Mouse (Mus musculus) brain, adult 10 weeks (tissue): ENCODE measurements around the gene Ttc41. TPM values are rescaled to one million over a fixed set of nuclear protein-coding genes. Genes with fewer than 3 reads are reported as not detected.

Source experiments
- polyA plus RNA-seq: library from polyadenylated mRNA; stranded (reverse); fragments of 350-450 nt; fragmentation: Illumina TruSeq; extraction: RNeasy Lipid Tissue Mini Kit (QIAGEN cat#74804); gene quantifications from one replicate; pipeline ENCODE4 v1.2.3, GENCODE M21; 2015; ENCODE audit warnings: low read depth, low replicate concordance

Gene Ttc41
- polyA plus RNA-seq: 0.91 TPM

DNA sequence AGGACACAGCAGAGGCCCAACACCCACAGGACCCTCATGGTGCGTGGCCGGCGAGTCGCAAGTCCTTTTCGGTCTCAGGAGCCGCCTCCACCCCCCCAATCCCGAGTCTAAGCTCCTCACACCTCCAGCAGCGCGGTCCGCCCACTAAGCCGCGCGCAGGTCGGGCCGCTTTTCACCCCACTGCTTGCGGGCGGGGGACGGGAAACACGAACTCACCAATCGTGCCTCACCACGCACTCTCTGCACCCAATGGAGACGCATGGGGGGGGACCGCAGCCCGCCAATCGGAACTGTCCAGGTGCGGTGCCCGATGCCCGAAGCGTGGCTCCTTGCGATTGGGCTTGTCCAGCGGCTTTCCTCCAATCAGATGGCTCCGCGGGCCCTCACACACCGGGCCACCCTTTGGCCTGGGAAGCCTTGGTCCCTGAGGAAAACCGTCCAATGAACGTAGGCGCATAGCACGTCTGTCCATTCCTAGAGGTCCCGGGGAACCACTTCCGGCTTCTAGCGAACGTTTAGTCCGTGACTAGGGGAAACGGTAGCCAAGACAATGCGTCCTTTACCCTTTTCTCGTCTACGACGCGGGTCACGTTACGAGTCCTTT lies at the start of gene Ttc41, which contains the start of gene Hsp90b1:
Gene Ttc41, plus strand, starts transcription at position 494 of the 604 bp plus-strand sequence.
Gene Hsp90b1, minus strand, starts transcription at position 192 of the 604 bp plus-strand sequence.

DNA sequence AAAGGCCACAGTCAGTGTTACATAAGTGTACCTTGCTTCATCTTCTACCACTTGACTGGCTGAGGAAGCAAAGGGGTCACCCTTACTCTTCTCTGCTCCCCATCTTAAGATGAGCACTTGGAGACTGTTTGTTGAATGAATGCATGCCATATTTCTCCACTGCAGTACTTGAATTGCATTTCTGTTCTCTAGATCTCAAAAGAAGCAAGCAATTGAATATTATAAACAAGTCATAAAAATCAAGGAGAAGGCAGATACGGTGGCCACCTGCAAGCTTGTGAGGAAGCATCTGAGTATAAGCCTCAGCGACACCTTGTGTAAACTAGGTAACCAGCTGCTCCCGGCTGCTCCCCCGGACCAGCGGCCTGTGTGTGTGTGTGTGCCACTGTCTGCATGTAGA lies 58.1 kb downstream of the Ttc41 start, which contains the start of gene Gm49358:
Gene Gm49358, plus strand, starts transcription at position 301 of the 400 bp plus-strand sequence.

DNA sequence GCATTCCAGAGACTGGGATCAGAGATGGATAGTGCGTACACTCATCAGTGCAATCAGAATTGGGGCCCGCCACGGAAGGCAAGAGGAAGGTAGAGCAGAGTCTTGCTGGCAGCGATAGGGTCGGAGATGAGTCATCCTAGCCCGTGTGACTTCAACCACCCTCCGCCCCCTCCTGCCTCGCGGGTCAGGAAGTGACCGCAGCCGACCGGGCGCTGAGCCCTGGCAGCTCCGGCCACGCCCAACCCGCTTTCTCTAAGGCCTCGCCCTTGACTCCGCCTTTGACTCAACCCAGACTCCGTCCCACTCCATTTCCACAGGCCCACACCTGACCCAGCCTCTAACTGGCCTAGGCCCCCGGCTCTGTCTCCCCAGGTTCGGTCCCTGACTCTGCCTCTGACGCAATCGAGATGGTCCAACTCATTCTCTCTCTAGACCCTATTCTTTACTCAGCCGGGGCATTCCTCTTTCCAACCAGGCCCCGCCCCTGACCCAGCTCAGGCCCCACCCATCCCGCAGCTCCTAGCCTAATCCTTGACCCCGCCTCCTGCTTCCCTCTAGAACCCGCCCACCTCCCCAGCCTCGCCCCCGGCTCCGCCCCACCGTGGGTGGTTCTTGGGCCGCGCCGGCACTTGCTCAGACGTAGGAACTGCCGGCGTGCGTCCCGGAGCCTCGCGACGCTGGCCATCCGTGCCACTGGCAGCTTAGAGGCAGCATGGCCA lies 72.9 kb downstream of the Ttc41 start, which contains the start of gene Nt5dc3:
Gene Nt5dc3, plus strand, starts transcription at position 608 of the 719 bp plus-strand sequence.

Other genes with a start within 250 kb of the Ttc41 start
- 9.7 TPM for gene Syn3, start 206.9 kb upstream of the Ttc41 start, polyA plus RNA-seq
- gene Hsp90b1, start 302 bp upstream of the Ttc41 start, polyA plus RNA-seq: 302 TPM
- 2.7 TPM for gene Gm49358, start 58.2 kb downstream of the Ttc41 start, polyA plus RNA-seq
- 58.2 TPM for gene Nt5dc3, start 73.2 kb downstream of the Ttc41 start, polyA plus RNA-seq